12 mouse cellular contexts compared by ENCODE assay signal in genomic region chr19:3872373-3872772, GRCm38 (mm10). TPM values are rescaled to one million over a fixed set of nuclear protein-coding genes. Genes with fewer than 3 reads are reported as not detected.
DNase-seq lines count a peak whose midpoint lies in the region; ATAC-seq and TF ChIP-seq lines count a peak whose summit lies in the region.
"Had no signal": no experiment of that assay in that cellular context is flagged by ENCODE, and none has a peak within 500 bp of the region (broad histone marks: within the 10 kb centered on the region; RNA-seq: fewer than 3 reads in every experiment).

No protein-coding gene starts in this region.

- WGBS in kidney, embryonic 14.5 days = 64% methylated on average over 4 of the region's 4 CpGs
- WGBS in stomach, postnatal 0 days = 35% methylated on average over 4 of the region's 4 CpGs

- no peaks in the 10 kb centered on the region for H3K9me3 ChIP-seq in kidney, embryonic 14.5 days (ENCODE audit: control insufficient read depth, low read length)
- no peaks in the 10 kb centered on the region for H3K9me3 ChIP-seq in stomach, postnatal 0 days (ENCODE audit: control insufficient read depth, low read length)
- H3K9me3 ChIP-seq: G1E; heart, embryonic 12.5 days; neural tube, embryonic 12.5 days had no signal

- H3K4me2 ChIP-seq in kidney, embryonic 14.5 days (replicated peaks; ENCODE audit: low read depth, low read length) = no peak overlapping the region
- H3K4me2 ChIP-seq in stomach, postnatal 0 days (replicated peaks; ENCODE audit: low read depth) = no peak overlapping the region
- H3K4me2 ChIP-seq: heart, embryonic 12.5 days; neural tube, embryonic 12.5 days had no signal

- H3K27me3 ChIP-seq in kidney, embryonic 14.5 days (ENCODE audit: control insufficient read depth, insufficient read depth, low read length) = no peaks in the 10 kb centered on the region
- H3K27me3 ChIP-seq in stomach, postnatal 0 days (ENCODE audit: control insufficient read depth, insufficient read depth, low read length) = no peaks in the 10 kb centered on the region
- H3K27me3 ChIP-seq: heart, embryonic 12.5 days; neural tube, embryonic 12.5 days had no signal

- peaks cover 18% of the 10 kb centered on the region for H3K36me3 ChIP-seq in kidney, embryonic 14.5 days (ENCODE audit: control insufficient read depth, insufficient read depth, low read length)
- no peaks in the 10 kb centered on the region for H3K36me3 ChIP-seq in stomach, postnatal 0 days (ENCODE audit: control insufficient read depth, insufficient read depth, low read length)

- H3K4me1 ChIP-seq in kidney, embryonic 14.5 days (ENCODE audit: control insufficient read depth, insufficient read depth, low read length) = 0 out of 2 replicates have a peak, but pooled peaks cover 6% of the 10 kb centered on the region
- peaks cover 3% of the 10 kb centered on the region; the same call in 1 of the 2 replicates for H3K4me1 ChIP-seq in stomach, postnatal 0 days (replicated peaks; ENCODE audit: control insufficient read depth, insufficient read depth)
- H3K4me1 ChIP-seq: neural tube, embryonic 12.5 days had no signal

- ATAC-seq in kidney, embryonic 14.5 days (ENCODE audit: low FRiP score, low TSS enrichment) = no peak
- ATAC-seq in stomach, postnatal 0 days (ENCODE audit: low FRiP score, low TSS enrichment) = no peak

- H3K9ac ChIP-seq in kidney, embryonic 14.5 days (ENCODE audit: low read depth, low read length) = no peak overlapping the region
- H3K9ac ChIP-seq in stomach, postnatal 0 days (ENCODE audit: low read length) = no peak overlapping the region
- H3K9ac ChIP-seq: heart, embryonic 12.5 days; liver, embryonic 14.5 days; neural tube, embryonic 12.5 days had no signal

- DNase-seq in adrenal gland, postnatal 36 days = peak; percentile 56 to 74
- no peak for DNase-seq in adrenal gland, adult 18-20 months (ENCODE audit: low spot score in 2 of 2)
- DNase-seq in kidney, adult 18-20 months = peak; percentile 61
- peak; percentile 14 for DNase-seq in retina, postnatal 1 day
- no peak for DNase-seq in retina, embryonic 14.5 days (ENCODE audit: low spot score)
- DNase-seq in stomach, postnatal 0 days (ENCODE audit: low spot score) = peak; percentile 56
- DNase-seq in neural tube, embryonic 10.5 days (ENCODE audit: extremely low spot score, low spot score) = no peak

- TF ChIP-seq CTCF in stomach, postnatal 0 days (IDR thresholded peaks at IDR 0.05; ENCODE audit: low read depth) = no peak

- no peak overlapping the region for H3K4me3 ChIP-seq in kidney, embryonic 14.5 days (ENCODE audit: low read length)
- no peak overlapping the region for H3K4me3 ChIP-seq in stomach, postnatal 0 days (ENCODE audit: low read depth, low read length)
- H3K4me3 ChIP-seq: heart, embryonic 12.5 days; neural tube, embryonic 12.5 days had no signal

- H3K27ac ChIP-seq in kidney, embryonic 14.5 days (ENCODE audit: low read depth, low read length) = no peak overlapping the region
- H3K27ac ChIP-seq in stomach, postnatal 0 days (replicated peaks) = no peak overlapping the region
- H3K27ac ChIP-seq: liver, embryonic 14.5 days; neural tube, embryonic 12.5 days had no signal

- TF ChIP-seq EP300 in stomach, postnatal 0 days (optimal IDR thresholded peaks at IDR 0.05) = no peak

RNA-seq across cellular contexts. Expression of gene Chka, which starts 20.8 kb away (rescaled TPM):
- total RNA-seq in adrenal gland, postnatal 36 days (2021) = 100 to 1,000 TPM; 112 to 133 TPM
- total RNA-seq in adrenal gland, adult 18-20 months (2021) = 100 to 1,000 TPM in 1 of 2 experiments, 10 to 100 TPM in 1; 82.1 to 271 TPM
- polyA plus RNA-seq in kidney, embryonic 14.5 days (2014; fragmentation: Nextera tagmentation; extraction: Ambion mirVana) = 46.8 and 62.6 TPM in 2 replicates
- 21.2 and 24.2 TPM in 2 replicates for polyA plus RNA-seq in stomach, postnatal 0 days (2015; fragmentation: Nextera tagmentation; extraction: Ambion mirVana)

RNA-seq across cellular contexts. Expression of gene Tcirg1, which starts 34.6 kb away (rescaled TPM):
- total RNA-seq in adrenal gland, postnatal 36 days (2021) = 10 to 100 TPM; 57.7 to 65.9 TPM
- 10 to 100 TPM; 66.3 to 84.7 TPM for total RNA-seq in adrenal gland, adult 18-20 months (2021)
- polyA plus RNA-seq in kidney, embryonic 14.5 days (2014; fragmentation: Nextera tagmentation; extraction: Ambion mirVana) = 26.2 and 35.0 TPM in 2 replicates
- polyA plus RNA-seq in stomach, postnatal 0 days (2015; fragmentation: Nextera tagmentation; extraction: Ambion mirVana) = 17.4 and 21.8 TPM in 2 replicates

RNA-seq across cellular contexts. Expression of gene Ndufs8, which starts 40.2 kb away (rescaled TPM):
- 100 to 1,000 TPM; 331 to 356 TPM for total RNA-seq in adrenal gland, postnatal 36 days (2021)
- total RNA-seq in adrenal gland, adult 18-20 months (2021) = 100 to 1,000 TPM; 344 to 380 TPM
- polyA plus RNA-seq in kidney, embryonic 14.5 days (2014; fragmentation: Nextera tagmentation; extraction: Ambion mirVana) = 397 and 412 TPM in 2 replicates
- 277 and 284 TPM in 2 replicates for polyA plus RNA-seq in stomach, postnatal 0 days (2015; fragmentation: Nextera tagmentation; extraction: Ambion mirVana)

RNA-seq across cellular contexts. Expression of gene Aldh3b1, which starts 57.2 kb away (rescaled TPM):
- 100 to 1,000 TPM in 1 of 2 experiments, 10 to 100 TPM in 1; 30.1 to 194 TPM for total RNA-seq in adrenal gland, postnatal 36 days (2021)
- 100 to 1,000 TPM in 1 of 2 experiments, 10 to 100 TPM in 1; 14.4 to 169 TPM for total RNA-seq in adrenal gland, adult 18-20 months (2021)
- 2.8 and 3.0 TPM in 2 replicates for polyA plus RNA-seq in kidney, embryonic 14.5 days (2014; fragmentation: Nextera tagmentation; extraction: Ambion mirVana)
- 1.8 and 2.2 TPM in 2 replicates for polyA plus RNA-seq in stomach, postnatal 0 days (2015; fragmentation: Nextera tagmentation; extraction: Ambion mirVana)
- total RNA-seq: G1E had no signal
- polyA plus RNA-seq: G1E had no signal

Comparison
In these comparisons a context has a peak if more than half of its experiments do, and no peak if none do; other contexts are left out.
1. DNase-seq: peak in adrenal gland, postnatal 36 days (2 of 2), kidney, adult 18-20 months (single experiment), retina, postnatal 1 day (single experiment) and stomach, postnatal 0 days (single experiment); none in adrenal gland, adult 18-20 months (0 of 2), retina, embryonic 14.5 days (single experiment) and neural tube, embryonic 10.5 days (single experiment).